Mouse (Mus musculus) small intestine, adult 2 months (tissue): ENCODE measurements at regions not wholly inside any gene's neighbourhood (a gene's known extent, or its start where the extent isn't known, plus 50 kb on each side); places are given as distances from the start of the nearest gene placed in this dataset.

Source experiments
- CTCF ChIP-seq: fragments of 200-500 bp; IDR thresholded peaks from 2 replicates; pipeline ENCODE4 v1.5.1; 2012; ENCODE audit warnings: low read depth, mild to moderate bottlenecking, control low read depth, inconsistent platforms, low read length, moderate library complexity, mixed read lengths; ENCODE audit not compliant: insufficient replicate concordance, insufficient read length; ENCODE audit errors: extremely low read depth
- POLR2A ChIP-seq: fragments of 200-500 bp; IDR thresholded peaks from 2 replicates; pipeline ENCODE4 v1.6.1; 2012; ENCODE audit warnings: low read depth, mild to moderate bottlenecking, control low read depth, inconsistent platforms, low read length, moderate library complexity

GRCm38 (mm10) chr13:28500697-28501096 is 243.4 kb downstream of the Gm11361 start:
- TF ChIP-seq POLR2A (no peak), CTCF (no peak)
